Mouse (Mus musculus) urinary bladder, postnatal 14 days (tissue): ENCODE measurements around the gene Anxa1.

Experiments used
- DNase-seq: peaks from one replicate; pipeline ENCODE4 v3.0.0; 2021; ENCODE audit warnings: low spot score

Gene Anxa1

GRCm38 (mm10) chr19:20381207-20381752, 9.5 kb downstream of the Anxa1 start:
- DNase-seq: no peak

GRCm38 (mm10) chr19:20370175-20370574, 20.6 kb downstream of the Anxa1 start:
- no peak for DNase-seq

- DNase-seq: no peak
Measured at GRCm38 (mm10) chr19:20366571-20366970, 24.2 kb downstream of the Anxa1 start.

GRCm38 (mm10) chr19:20366010-20366409, 24.7 kb downstream of the Anxa1 start:
- no peak for DNase-seq

- DNase-seq: no peak
Measured at GRCm38 (mm10) chr19:20365364-20365763, 25.4 kb downstream of the Anxa1 start.

- no peak for DNase-seq
Measured at GRCm38 (mm10) chr19:20364931-20365330, 25.8 kb downstream of the Anxa1 start.

GRCm38 (mm10) chr19:20363221-20363620, 27.5 kb downstream of the Anxa1 start:
- no peak for DNase-seq

- DNase-seq: no peak
Measured at GRCm38 (mm10) chr19:20361917-20362577, 28.7 kb downstream of the Anxa1 start.

GRCm38 (mm10) chr19:20358679-20359078, 32.1 kb downstream of the Anxa1 start:
- no peak for DNase-seq

- peak; percentile 77 for DNase-seq
Measured at GRCm38 (mm10) chr19:20345317-20345917, 45.3 kb downstream of the Anxa1 start.

- peak; percentile 43 for DNase-seq
Measured at GRCm38 (mm10) chr19:20344511-20345316, 46.0 kb downstream of the Anxa1 start.

GRCm38 (mm10) chr19:20344052-20344451, 46.7 kb downstream of the Anxa1 start:
- DNase-seq: no peak
